Mouse (Mus musculus) brain, embryonic 14.5 days (tissue): Measurements from ENCODE around the gene Pik3ap1.

Experiments
- CTCF ChIP-seq: fragments of 200-500 bp; IDR thresholded peaks from 2 replicates; pipeline ENCODE4 v1.5.1; 2012; ENCODE audit warnings: inconsistent platforms, mild to moderate bottlenecking, moderate library complexity, borderline replicate concordance; ENCODE audit not compliant: insufficient read depth, insufficient read length; ENCODE audit errors: extremely low read depth
- POLR2A ChIP-seq: fragments of 200-500 bp; IDR thresholded peaks from 2 replicates; pipeline ENCODE4 v1.6.1; 2012; ENCODE audit warnings: mild to moderate bottlenecking, inconsistent platforms, borderline replicate concordance; ENCODE audit not compliant: poor library complexity, insufficient read depth, insufficient read length, severe bottlenecking; ENCODE audit errors: extremely low read depth

GRCm38 (mm10) chr19:41321149-41321548 lies 63.8 kb downstream of the Pik3ap1 start:
- TF ChIP-seq CTCF, result no peak
- no peak for TF ChIP-seq POLR2A
